Mouse (Mus musculus) intestine, embryonic 14.5 days (tissue): ENCODE measurements around the gene Kcnk15. TPM values are rescaled to one million over a fixed set of nuclear protein-coding genes. Genes with fewer than 3 reads are reported as not detected.

ENCODE experiments used
- ATAC-seq: fragments of 200-750 bp; cut with Nextera tagmentation; replicated peaks from 2 replicates; pipeline ENCODE4 v1.8.0; 2017; ENCODE audit warnings: low read depth, moderate number of reproducible peaks, moderate TSS enrichment, moderate library complexity; ENCODE audit not compliant: low FRiP score, low TSS enrichment
- DNase-seq: peaks from one replicate; pipeline ENCODE4 v3.0.0-alpha.2; 2018; ENCODE audit warnings: low spot score
- H3K27ac ChIP-seq: fragments of 300-500 bp; sonication (generic); 2 replicates; pipeline ENCODE4 v1.5.1; 2014; ENCODE audit warnings: low read depth, mild to moderate bottlenecking, control low read depth
- H3K27me3 ChIP-seq: fragments of 300-500 bp; sonication (generic); replicated peaks from 2 replicates; pipeline ENCODE4 v1.6.1; 2014; ENCODE audit warnings: low read length, control low read depth; ENCODE audit not compliant: control insufficient read depth, insufficient read depth
- H3K36me3 ChIP-seq: fragments of 300-500 bp; sonication (generic); 2 replicates; pipeline ENCODE4 v1.6.1; 2014; ENCODE audit warnings: low read length, control low read depth; ENCODE audit not compliant: control insufficient read depth, insufficient read depth
- H3K4me1 ChIP-seq: fragments of 300-500 bp; sonication (generic); replicated peaks from 2 replicates; pipeline ENCODE4 v1.6.1; 2014; ENCODE audit warnings: low read length, control low read depth, mixed read lengths; ENCODE audit not compliant: control insufficient read depth, insufficient read depth
- H3K4me2 ChIP-seq: fragments of 300-500 bp; sonication (generic); 2 replicates; pipeline ENCODE4 v1.6.1; 2014; ENCODE audit warnings: low read length
- H3K4me3 ChIP-seq: fragments of 300-500 bp; sonication (generic); 2 replicates; pipeline ENCODE4 v1.5.1; 2014; ENCODE audit warnings: low read depth, low read length, control low read depth, mixed read lengths
- H3K9ac ChIP-seq: fragments of 300-500 bp; sonication (generic); 2 replicates; pipeline ENCODE4 v1.6.1; 2014; ENCODE audit warnings: mild to moderate bottlenecking, low read length
- H3K9me3 ChIP-seq: fragments of 300-500 bp; sonication (generic); 2 replicates; pipeline ENCODE4 v1.6.1; 2016; ENCODE audit warnings: low read length, control low read depth; ENCODE audit not compliant: control insufficient read depth
- WGBS: fragments of 180-500 bp; shearing (Covaris S2); extraction: QIAGEN DNeasy Blood & Tissue Kit; methylation state at CpG from one replicate; pipeline ENCODE4 v1.1.7; 2014; 5-methylcytosine and 5-hydroxymethylcytosine counted together
- polyA plus RNA-seq: library from polyadenylated mRNA; unstranded; fragments of >200 nt; fragmentation: Nextera tagmentation; extraction: Ambion mirVana; gene quantifications from 2 replicates; pipeline ENCODE4 v1.2.1, GENCODE M21; 2014

Kcnk15 gene
- polyA plus RNA-seq, 1 experiment from 2014 or later = not detected

DNA sequence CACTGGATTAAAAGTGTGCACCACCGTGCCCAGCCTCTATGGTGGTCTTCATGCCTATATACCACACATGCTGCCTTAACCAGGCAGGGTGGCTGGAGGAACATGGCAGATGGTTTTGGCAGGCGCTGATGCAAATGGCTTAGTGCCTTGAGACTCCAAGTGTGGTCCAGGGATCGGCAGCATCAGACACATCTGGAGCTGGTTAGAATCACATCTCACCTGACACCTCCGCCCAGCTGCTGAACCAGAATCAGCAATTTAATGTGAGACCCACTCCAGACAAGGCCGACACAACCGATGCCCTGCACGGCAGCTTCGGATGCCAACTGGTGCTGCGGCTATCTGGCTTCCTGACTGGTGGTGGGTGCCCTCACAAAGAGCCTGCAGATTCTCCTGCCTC lies 12.6 kb downstream of the Kcnk15 start:
- no peak for DNase-seq
- ATAC-seq = no peak
- H3K4me2 ChIP-seq = no peak overlapping the region
- no peaks in the 10 kb centered on the region for H3K9me3 ChIP-seq
- H3K4me3 ChIP-seq = no peak overlapping the region
- H3K9ac ChIP-seq = no peak overlapping the region
- no peaks in the 10 kb centered on the region for H3K36me3 ChIP-seq
- no peaks in the 10 kb centered on the region for H3K4me1 ChIP-seq
- WGBS = 88% methylated on average over 9 of the region's 9 CpGs
- H3K27me3 ChIP-seq = no peaks in the 10 kb centered on the region
- H3K27ac ChIP-seq = no peak overlapping the region

DNA sequence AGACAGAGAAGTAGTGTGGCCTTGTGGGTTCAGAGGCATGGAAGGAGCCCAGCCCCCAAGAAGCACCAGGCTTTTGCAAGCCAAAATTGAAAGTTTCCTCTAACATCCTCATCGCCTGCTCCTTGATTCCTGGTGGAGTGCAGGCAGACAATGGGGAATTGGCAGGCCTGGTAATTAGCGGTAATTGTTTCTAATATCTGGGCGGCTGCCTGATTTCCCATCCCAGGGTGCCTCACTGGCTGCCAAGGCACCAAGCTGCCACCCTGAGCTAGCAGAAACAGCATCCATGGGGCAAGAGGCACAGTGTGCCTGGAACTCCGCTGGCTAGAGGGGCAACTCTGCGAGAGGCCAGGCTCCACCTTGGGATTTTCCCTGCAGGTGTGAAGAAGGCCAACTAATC lies 16.3 kb downstream of the Kcnk15 start:
- no peaks in the 10 kb centered on the region for H3K36me3 ChIP-seq
- ATAC-seq (no peak), DNase-seq (no peak)
- H3K4me3 ChIP-seq = no peak overlapping the region
- no peak overlapping the region for H3K4me2 ChIP-seq
- WGBS = 46% methylated on average over 5 of the region's 5 CpGs
- no peak overlapping the region for H3K27ac ChIP-seq
- no peak overlapping the region for H3K9ac ChIP-seq
- no peaks in the 10 kb centered on the region for H3K27me3 ChIP-seq
- no peaks in the 10 kb centered on the region for H3K9me3 ChIP-seq
- H3K4me1 ChIP-seq = no peaks in the 10 kb centered on the region

DNA sequence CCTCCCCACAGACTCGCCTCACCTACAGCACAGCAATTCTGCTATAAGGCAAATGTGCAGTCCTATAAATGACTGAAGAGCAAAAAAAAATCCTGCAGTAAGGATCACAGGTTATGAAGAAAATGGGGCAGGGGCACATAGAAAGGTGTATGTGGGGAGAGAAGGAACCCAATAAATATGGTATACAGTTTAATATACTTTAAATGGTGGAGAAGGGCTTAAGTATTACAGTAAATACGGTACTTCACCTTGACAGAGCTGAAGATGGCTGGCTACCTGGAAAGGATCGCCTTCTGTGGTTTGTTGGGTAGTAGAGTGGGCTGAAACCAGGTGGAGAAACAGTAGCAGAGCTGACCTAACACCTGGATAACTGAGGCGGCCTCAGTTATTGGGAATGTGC lies 17.8 kb downstream of the Kcnk15 start:
- DNase-seq = no peak
- H3K9me3 ChIP-seq = no peaks in the 10 kb centered on the region
- no peaks in the 10 kb centered on the region for H3K27me3 ChIP-seq
- no peaks in the 10 kb centered on the region for H3K4me1 ChIP-seq
- no peak overlapping the region for H3K9ac ChIP-seq
- WGBS = 85% methylated on average over 4 of the region's 4 CpGs
- no peak overlapping the region for H3K4me2 ChIP-seq
- no peak overlapping the region for H3K27ac ChIP-seq
- no peak overlapping the region for H3K4me3 ChIP-seq
- H3K36me3 ChIP-seq = no peaks in the 10 kb centered on the region
- ATAC-seq = no peak

DNA sequence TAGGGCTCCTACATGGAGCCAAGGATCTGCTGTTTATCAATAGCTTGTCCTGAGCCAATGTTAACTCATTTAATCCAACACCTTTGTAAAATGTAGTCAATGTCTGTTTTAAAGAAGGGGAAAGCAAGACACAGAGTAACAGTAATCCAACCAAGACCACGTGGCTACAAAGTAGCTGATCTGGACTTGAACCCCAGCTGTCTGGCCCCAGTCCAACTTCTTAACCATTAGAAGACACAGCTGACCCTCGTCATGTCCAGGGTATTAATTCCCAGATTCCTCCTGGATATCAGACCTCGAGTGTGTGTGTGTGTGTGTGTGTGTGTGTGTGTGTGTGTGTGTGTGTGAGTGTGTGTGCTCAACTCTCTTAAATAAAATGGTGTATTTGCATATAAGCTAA lies 18.5 kb downstream of the Kcnk15 start:
- H3K36me3 ChIP-seq = no peaks in the 10 kb centered on the region
- H3K27ac ChIP-seq = no peak overlapping the region
- no peak overlapping the region for H3K9ac ChIP-seq
- no peaks in the 10 kb centered on the region for H3K27me3 ChIP-seq
- 42% methylated on average over 3 of the region's 3 CpGs for WGBS
- DNase-seq (no peak), ATAC-seq (no peak)
- H3K4me1 ChIP-seq = no peaks in the 10 kb centered on the region
- H3K4me2 ChIP-seq = no peak overlapping the region
- H3K4me3 ChIP-seq = no peak overlapping the region
- no peaks in the 10 kb centered on the region for H3K9me3 ChIP-seq

DNA sequence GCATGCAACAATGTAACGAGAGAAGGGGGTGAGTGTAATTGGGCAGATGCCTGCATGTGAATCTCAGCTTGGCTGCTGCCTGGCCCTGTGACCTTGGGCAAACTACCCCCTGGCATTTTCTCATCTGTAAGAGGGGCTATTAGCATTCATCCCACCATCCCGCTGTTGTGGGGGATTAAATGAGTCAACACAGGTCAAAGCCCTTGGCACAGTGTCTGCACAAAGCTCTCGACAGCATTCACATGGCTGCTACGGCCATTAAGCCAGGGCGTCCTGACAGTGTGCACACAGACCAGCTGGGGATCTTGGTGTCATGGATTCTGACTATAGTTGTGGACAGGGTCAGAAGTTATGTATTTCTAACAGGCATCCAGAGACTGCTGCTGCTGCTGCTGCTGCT lies 21.4 kb downstream of the Kcnk15 start:
- ATAC-seq = no peak
- H3K27ac ChIP-seq = no peak overlapping the region
- H3K9ac ChIP-seq = no peak overlapping the region
- no peaks in the 10 kb centered on the region for H3K4me1 ChIP-seq
- no peaks in the 10 kb centered on the region for H3K27me3 ChIP-seq
- DNase-seq = no peak
- H3K4me3 ChIP-seq = no peak overlapping the region
- 50% methylated on average over 5 of the region's 5 CpGs for WGBS
- H3K36me3 ChIP-seq = no peaks in the 10 kb centered on the region
- no peak overlapping the region for H3K4me2 ChIP-seq
- H3K9me3 ChIP-seq = no peaks in the 10 kb centered on the region

DNA sequence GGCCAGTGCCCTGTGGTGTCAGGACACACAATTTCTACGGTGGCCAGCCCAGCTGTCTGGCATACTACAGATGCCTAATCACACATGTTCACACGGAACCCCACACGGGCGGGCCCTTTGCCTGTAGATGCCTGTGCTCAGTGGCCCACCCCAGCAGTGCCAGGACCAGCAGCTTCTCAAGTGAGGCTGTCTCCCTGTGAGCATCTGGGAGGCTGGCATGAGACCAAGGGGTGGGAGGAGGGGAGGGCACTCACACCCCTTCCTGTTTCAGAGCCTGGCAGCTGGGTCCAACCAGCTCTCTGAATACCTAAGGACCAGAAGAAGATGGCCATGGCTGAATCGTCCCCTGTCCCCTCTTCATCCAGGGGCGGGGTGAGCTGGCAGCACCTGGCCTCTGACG lies 22.0 kb downstream of the Kcnk15 start:
- no peak overlapping the region for H3K4me2 ChIP-seq
- no peaks in the 10 kb centered on the region for H3K36me3 ChIP-seq
- H3K9me3 ChIP-seq = no peaks in the 10 kb centered on the region
- DNase-seq (no peak), ATAC-seq (no peak)
- H3K4me3 ChIP-seq = no peak overlapping the region
- no peak overlapping the region for H3K9ac ChIP-seq
- no peak overlapping the region for H3K27ac ChIP-seq
- H3K4me1 ChIP-seq = no peaks in the 10 kb centered on the region
- 81% methylated on average over 7 of the region's 7 CpGs for whole genome bisulfite sequencing
- H3K27me3 ChIP-seq = no peaks in the 10 kb centered on the region

DNA sequence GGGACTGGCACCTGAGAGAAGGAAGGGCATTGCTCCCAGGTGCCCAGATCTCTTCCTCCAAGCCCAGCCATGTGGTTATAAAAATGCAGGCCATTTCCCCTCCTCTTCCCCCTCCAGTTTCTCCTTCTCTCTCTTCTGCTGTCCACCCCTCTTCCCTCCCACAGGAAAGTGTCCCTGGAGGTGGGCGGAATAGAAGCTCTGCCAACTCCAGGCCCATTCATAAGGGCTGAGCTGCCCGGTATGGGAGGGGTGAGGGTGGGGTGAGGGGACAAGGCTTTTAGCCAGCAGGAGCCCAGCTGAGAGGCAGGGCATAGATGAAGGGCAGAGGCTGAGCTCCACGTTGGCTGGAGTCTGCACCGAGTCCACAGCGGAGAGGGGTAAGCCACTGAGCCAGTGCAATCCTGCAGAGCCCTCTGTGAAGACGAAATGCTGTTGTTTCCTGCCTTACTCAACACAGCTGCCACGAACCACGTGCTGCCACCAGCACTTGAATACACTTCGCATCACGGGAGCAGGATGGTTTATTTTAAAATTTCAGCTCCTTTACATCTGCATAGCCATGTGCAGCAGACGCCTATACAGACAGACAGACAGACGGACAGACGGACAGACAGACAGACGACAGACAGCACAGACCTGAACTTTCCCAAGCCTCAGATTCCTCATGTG lies 23.5 kb downstream of the Kcnk15 start:
- ATAC-seq = no peak
- no peaks in the 10 kb centered on the region for H3K27me3 ChIP-seq
- no peak overlapping the region for H3K4me2 ChIP-seq
- no peak overlapping the region for H3K4me3 ChIP-seq
- H3K9me3 ChIP-seq = no peaks in the 10 kb centered on the region
- no peaks in the 10 kb centered on the region for H3K36me3 ChIP-seq
- no peak for DNase-seq
- no peak overlapping the region for H3K9ac ChIP-seq
- no peaks in the 10 kb centered on the region for H3K4me1 ChIP-seq
- no peak overlapping the region for H3K27ac ChIP-seq
- 65% methylated on average over 14 of the region's 14 CpGs for WGBS

DNA sequence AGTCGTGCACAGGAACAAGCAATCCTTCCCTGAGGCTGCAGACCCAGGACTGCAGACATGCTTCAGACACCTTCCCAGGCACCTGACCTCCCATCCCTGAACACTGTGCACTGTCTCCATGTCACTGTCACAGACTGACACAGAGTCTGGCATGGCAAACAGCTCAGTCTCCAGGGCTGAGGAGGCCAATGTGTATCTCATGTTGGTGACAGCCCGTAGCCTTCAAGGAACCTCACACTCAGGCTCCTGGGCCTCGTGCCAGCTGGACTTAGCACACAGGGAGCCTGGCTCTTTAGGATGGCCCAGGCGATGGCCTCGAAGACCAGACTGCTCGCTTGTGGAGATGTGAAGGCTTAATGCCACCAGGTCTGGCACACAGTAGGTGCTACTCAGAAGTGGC lies 27.4 kb downstream of the Kcnk15 start:
- no peaks in the 10 kb centered on the region for H3K4me1 ChIP-seq
- ATAC-seq = no peak
- WGBS = 81% methylated on average over 6 of the region's 6 CpGs

DNA sequence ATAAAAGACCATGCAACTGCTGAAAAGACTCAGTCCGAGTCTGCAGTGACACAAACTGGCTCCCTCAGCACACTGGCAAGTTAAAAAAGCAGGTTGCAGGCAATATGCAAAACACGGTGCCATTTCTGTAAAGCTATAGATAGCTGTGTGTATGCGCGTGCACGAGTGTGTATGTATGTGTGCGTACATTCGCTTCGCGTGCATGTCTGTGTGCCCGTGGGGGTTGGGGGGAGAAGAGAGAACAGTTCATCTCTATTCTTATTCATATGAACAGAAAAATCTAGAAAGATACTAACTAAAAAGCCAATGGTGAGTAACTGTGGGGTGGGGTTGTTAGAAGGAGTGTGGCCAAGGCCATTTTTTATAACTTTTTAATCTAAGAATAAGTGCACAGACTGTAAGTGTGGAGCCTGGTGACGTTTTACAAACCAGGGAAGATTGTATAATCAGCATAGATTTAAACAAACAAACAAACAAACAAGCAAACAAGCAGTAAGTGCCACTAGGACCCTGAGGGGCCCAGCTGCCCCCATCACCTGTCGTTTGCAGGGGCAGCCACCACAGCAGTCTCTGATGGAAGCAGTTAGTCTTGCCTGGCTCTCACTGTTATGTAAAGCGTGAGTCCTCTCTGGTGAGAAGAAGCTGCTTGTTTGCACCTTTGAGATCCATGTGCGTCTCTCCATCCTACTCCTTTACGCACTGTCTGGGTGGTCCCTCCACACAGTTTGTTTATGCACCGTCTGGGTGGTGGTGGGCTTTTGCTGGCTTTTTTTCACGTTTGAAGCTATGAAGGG lies 29.6 kb downstream of the Kcnk15 start:
- Histone ChIP-seq H3K4me1 (no peaks in the 10 kb centered on the region), H3K36me3 (no peaks in the 10 kb centered on the region), H3K9me3 (no peaks in the 10 kb centered on the region), H3K9ac (no peak overlapping the region), H3K27ac (no peak overlapping the region), H3K4me2 (no peak overlapping the region), H3K4me3 (no peak overlapping the region), H3K27me3 (no peaks in the 10 kb centered on the region)
- WGBS = 61% methylated on average over 17 of the region's 17 CpGs
- ATAC-seq = no peak
- DNase-seq = no peak

More for the DNA sequence above, 27.4 kb downstream of the Kcnk15 start:
- Histone ChIP-seq H3K9ac (no peak overlapping the region), H3K4me3 (no peak overlapping the region), H3K4me2 (no peak overlapping the region), H3K27ac (no peak overlapping the region), H3K9me3 (no peaks in the 10 kb centered on the region), H3K27me3 (no peaks in the 10 kb centered on the region), H3K36me3 (no peaks in the 10 kb centered on the region)
- DNase-seq = no peak
